Mouse (Mus musculus): Measurements from ENCODE around the gene Il20rb. TPM values are rescaled to one million over a fixed set of nuclear protein-coding genes. Genes with fewer than 3 reads are reported as not detected.

Il20rb gene
- total and polyA plus RNA-seq, 3 experiments, result 0.50 to 1.9 TPM; not detected in 1

GRCm38 (mm10) chr9:100463771-100464170 lies 22.8 kb downstream of the Il20rb start:
- H3K9ac ChIP-seq (ENCODE audit: control insufficient read depth, low read depth, low read length, poor library complexity, severe bottlenecking), result no peak overlapping the region
- DNase-seq (ENCODE audit: low read depth, low spot score), result no peak

GRCm38 (mm10) chr9:100462098-100462497 lies 24.5 kb downstream of the Il20rb start:
- no peaks in the 10 kb centered on the region for H3K36me3 ChIP-seq (ENCODE audit: control insufficient read depth in 1 of 2, insufficient read depth in 2 of 2, low read length in 2 of 2)
- TF ChIP-seq MAX (IDR thresholded peaks at IDR 0.05; ENCODE audit: low read length) (no peak), GABPA (IDR thresholded peaks at IDR 0.05; ENCODE audit: low read depth, low read length) (no peak), CTCF (IDR thresholded peaks at IDR 0.05 in 2 of 3, conservative IDR thresholded peaks at IDR 0.05 in 1 of 3; ENCODE audit: control insufficient read depth in 1 of 3, insufficient read depth in 1 of 3, low read depth in 2 of 3, low read length in 3 of 3, poor library complexity in 1 of 3, severe bottlenecking in 1 of 3) (no peak), USF2 (IDR thresholded peaks at IDR 0.05; ENCODE audit: borderline replicate concordance in 1 of 2, insufficient read depth in 1 of 2, low read depth in 1 of 2, low read length in 2 of 2) (no peak), MAZ (IDR thresholded peaks at IDR 0.05; ENCODE audit: low read depth, low read length) (no peak), TBP (IDR thresholded peaks at IDR 0.05; ENCODE audit: low read depth, low read length) (no peak), MAFK (IDR thresholded peaks at IDR 0.05; ENCODE audit: borderline replicate concordance, low read depth, low read length) (no peak), CHD1 (IDR thresholded peaks at IDR 0.05; ENCODE audit: low read depth, low read length) (no peak), MXI1 (IDR thresholded peaks at IDR 0.05; ENCODE audit: low read depth, low read length) (no peak), ZNF384 (IDR thresholded peaks at IDR 0.05; ENCODE audit: low read depth, low read length) (no peak), KAT2A (conservative IDR thresholded peaks at IDR 0.05; ENCODE audit: low read depth, low read length) (no peak), POLR2AphosphoS2 (IDR thresholded peaks at IDR 0.05; ENCODE audit: low read length) (no peak), JUND (IDR thresholded peaks at IDR 0.05; ENCODE audit: low read depth, low read length) (no peak), NELFE (IDR thresholded peaks at IDR 0.05; ENCODE audit: low read depth, low read length) (no peak)
- no peak overlapping the region for H3K27ac ChIP-seq (ENCODE audit: control insufficient read depth, low read depth, low read length)
- H3K79me2 ChIP-seq (ENCODE audit: control insufficient read depth, insufficient read depth, low read length, poor library complexity), result no peaks in the 10 kb centered on the region
- no peaks in the 10 kb centered on the region for H3K9me3 ChIP-seq (replicated peaks; ENCODE audit: insufficient read depth, low read length)
- H3K4me1 ChIP-seq (ENCODE audit: control insufficient read depth in 1 of 2, insufficient read depth in 2 of 2, low read length in 2 of 2), result no peaks in the 10 kb centered on the region
- no peaks in the 10 kb centered on the region for H3K27me3 ChIP-seq (ENCODE audit: control insufficient read depth in 1 of 2, insufficient read depth in 2 of 2, low read length in 2 of 2)
- H3K9ac ChIP-seq (ENCODE audit: control insufficient read depth, low read depth, low read length, poor library complexity, severe bottlenecking), result no peak overlapping the region
- H3K4me3 ChIP-seq (ENCODE audit: control insufficient read depth in 1 of 2, insufficient read depth in 1 of 2, low read depth in 2 of 2, low read length in 2 of 2), result no peak overlapping the region
- peak; percentile 30 for DNase-seq (ENCODE audit: low read depth, low spot score)

More at GRCm38 (mm10) chr9:100463771-100464170, 22.8 kb downstream of the Il20rb start:
- Histone ChIP-seq H3K79me2 (ENCODE audit: control insufficient read depth, insufficient read depth, low read length, poor library complexity) (no peaks in the 10 kb centered on the region), H3K27me3 (ENCODE audit: control insufficient read depth in 1 of 2, insufficient read depth in 2 of 2, low read length in 2 of 2) (no peaks in the 10 kb centered on the region), H3K4me1 (ENCODE audit: control insufficient read depth in 1 of 2, insufficient read depth in 2 of 2, low read length in 2 of 2) (no peaks in the 10 kb centered on the region), H3K9me3 (replicated peaks; ENCODE audit: insufficient read depth, low read length) (no peaks in the 10 kb centered on the region), H3K36me3 (ENCODE audit: control insufficient read depth in 1 of 2, insufficient read depth in 2 of 2, low read length in 2 of 2) (no peaks in the 10 kb centered on the region), H3K27ac (ENCODE audit: control insufficient read depth, low read depth, low read length) (no peak overlapping the region), H3K4me3 (ENCODE audit: control insufficient read depth in 1 of 2, insufficient read depth in 1 of 2, low read depth in 2 of 2, low read length in 2 of 2) (no peak overlapping the region)
- TF ChIP-seq CTCF (IDR thresholded peaks at IDR 0.05 in 2 of 3, conservative IDR thresholded peaks at IDR 0.05 in 1 of 3; ENCODE audit: control insufficient read depth in 1 of 3, insufficient read depth in 1 of 3, low read depth in 2 of 3, low read length in 3 of 3, poor library complexity in 1 of 3, severe bottlenecking in 1 of 3) (no peak), TBP (IDR thresholded peaks at IDR 0.05; ENCODE audit: low read depth, low read length) (no peak), MXI1 (IDR thresholded peaks at IDR 0.05; ENCODE audit: low read depth, low read length) (no peak), JUND (IDR thresholded peaks at IDR 0.05; ENCODE audit: low read depth, low read length) (no peak), E2F4 (IDR thresholded peaks at IDR 0.05; ENCODE audit: borderline replicate concordance, low read depth, low read length) (no peak), SIN3A (IDR thresholded peaks at IDR 0.05; ENCODE audit: low read length) (no peak), KAT2A (conservative IDR thresholded peaks at IDR 0.05; ENCODE audit: low read depth, low read length) (no peak), MAFK (IDR thresholded peaks at IDR 0.05; ENCODE audit: borderline replicate concordance, low read depth, low read length) (no peak), ZNF384 (IDR thresholded peaks at IDR 0.05; ENCODE audit: low read depth, low read length) (no peak), BHLHE40 (IDR thresholded peaks at IDR 0.05; ENCODE audit: borderline replicate concordance, low read depth, low read length) (no peak)

Data from MEL (cell line).